Mouse (Mus musculus): ENCODE data around the gene Cnnm4. TPM values are rescaled to one million over a fixed set of nuclear protein-coding genes. Genes with fewer than 3 reads are reported as not detected.

The Cnnm4 gene
- polyA plus RNA-seq (2015; fragmentation: Nextera tagmentation; extraction: Ambion mirVana): 35.7 and 36.9 TPM in 2 replicates

- Histone ChIP-seq H3K4me2 (replicated peaks) (peak within 1 kb of the TSS; percentile 78), H3K36me3 (no peaks in the 10 kb centered on the region), H3K9ac (peak within 1 kb of the TSS; percentile 63), H3K4me1 (replicated peaks) (peaks cover 24% of the 10 kb centered on the region), H3K4me3 (replicated peaks) (peak within 1 kb of the TSS; percentile 58), H3K9me3 (no peaks in the 10 kb centered on the region), H3K27me3 (replicated peaks) (no peaks in the 10 kb centered on the region), H3K27ac (peak within 1 kb of the TSS; percentile 74)
- under 1% methylated on average over 69 of the region's 98 CpGs for whole genome bisulfite sequencing
- ATAC-seq: peak; percentile 91
Observed at GRCm38 (mm10) chr1:36471181-36472105, at the start of gene Cnnm4. Gene Cnnm4 (plus strand): TSS chr1:36471620.

- no peak for ATAC-seq
- 91% methylated on average over 2 of the region's 2 CpGs for WGBS
- no peak overlapping the region for H3K9ac ChIP-seq
- H3K4me3 ChIP-seq (replicated peaks): no peak overlapping the region
- no peak overlapping the region for H3K27ac ChIP-seq
- no peaks in the 10 kb centered on the region for H3K27me3 ChIP-seq (replicated peaks)
- peaks cover 26% of the 10 kb centered on the region for H3K36me3 ChIP-seq
- no peaks in the 10 kb centered on the region for H3K9me3 ChIP-seq
- no peak overlapping the region for H3K4me2 ChIP-seq (replicated peaks)
- no peaks in the 10 kb centered on the region for H3K4me1 ChIP-seq (replicated peaks)
Observed at GRCm38 (mm10) chr1:36429511-36429910, 41.9 kb upstream of the Cnnm4 start.

GRCm38 (mm10) chr1:36432999-36433398, 38.4 kb upstream of the Cnnm4 start:
- no peak overlapping the region for H3K9ac ChIP-seq
- no peaks in the 10 kb centered on the region for H3K27me3 ChIP-seq (replicated peaks)
- H3K9me3 ChIP-seq: no peaks in the 10 kb centered on the region
- peaks cover 32% of the 10 kb centered on the region for H3K36me3 ChIP-seq
- H3K27ac ChIP-seq: no peak overlapping the region
- ATAC-seq: no peak
- H3K4me1 ChIP-seq (replicated peaks): no peaks in the 10 kb centered on the region
- no peak overlapping the region for H3K4me3 ChIP-seq (replicated peaks)
- H3K4me2 ChIP-seq (replicated peaks): no peak overlapping the region
- WGBS: 79% methylated on average over 4 of the region's 4 CpGs

GRCm38 (mm10) chr1:36433616-36434015, 37.8 kb upstream of the Cnnm4 start:
- no peak overlapping the region for H3K4me2 ChIP-seq (replicated peaks)
- H3K4me1 ChIP-seq (replicated peaks): no peaks in the 10 kb centered on the region
- no peak overlapping the region for H3K4me3 ChIP-seq (replicated peaks)
- H3K36me3 ChIP-seq: peaks cover 28% of the 10 kb centered on the region
- H3K9me3 ChIP-seq: no peaks in the 10 kb centered on the region
- 93% methylated on average over 3 of the region's 3 CpGs for WGBS
- no peak overlapping the region for H3K27ac ChIP-seq
- no peak overlapping the region for H3K9ac ChIP-seq
- no peak for ATAC-seq
- H3K27me3 ChIP-seq (replicated peaks): no peaks in the 10 kb centered on the region

GRCm38 (mm10) chr1:36435071-36435470, 36.3 kb upstream of the Cnnm4 start:
- 83% methylated on average over 4 of the region's 4 CpGs for WGBS
- H3K9ac ChIP-seq: no peak overlapping the region

GRCm38 (mm10) chr1:36436515-36436914, 34.9 kb upstream of the Cnnm4 start:
- Histone ChIP-seq H3K4me2 (replicated peaks) (no peak overlapping the region), H3K36me3 (peaks cover 29% of the 10 kb centered on the region), H3K9ac (no peak overlapping the region), H3K9me3 (no peaks in the 10 kb centered on the region), H3K27me3 (replicated peaks) (no peaks in the 10 kb centered on the region), H3K4me1 (replicated peaks) (no peaks in the 10 kb centered on the region), H3K27ac (no peak overlapping the region), H3K4me3 (replicated peaks) (no peak overlapping the region)
- 95% methylated on average over 6 of the region's 6 CpGs for WGBS
- ATAC-seq: no peak

More at GRCm38 (mm10) chr1:36435071-36435470, 36.3 kb upstream of the Cnnm4 start:
- no peak for ATAC-seq
- Histone ChIP-seq H3K27me3 (replicated peaks) (no peaks in the 10 kb centered on the region), H3K9me3 (no peaks in the 10 kb centered on the region), H3K4me3 (replicated peaks) (no peak overlapping the region), H3K27ac (no peak overlapping the region), H3K36me3 (peaks cover 32% of the 10 kb centered on the region), H3K4me1 (replicated peaks) (no peaks in the 10 kb centered on the region), H3K4me2 (replicated peaks) (no peak overlapping the region)

GRCm38 (mm10) chr1:36437223-36437622, 34.2 kb upstream of the Cnnm4 start:
- Histone ChIP-seq H3K4me3 (replicated peaks) (no peak overlapping the region), H3K9me3 (no peaks in the 10 kb centered on the region), H3K27me3 (replicated peaks) (no peaks in the 10 kb centered on the region), H3K9ac (no peak overlapping the region), H3K4me1 (replicated peaks) (no peaks in the 10 kb centered on the region), H3K36me3 (peaks cover 25% of the 10 kb centered on the region), H3K4me2 (replicated peaks) (no peak overlapping the region), H3K27ac (no peak overlapping the region)
- WGBS: 93% methylated on average over 3 of the region's 3 CpGs
- ATAC-seq: no peak

GRCm38 (mm10) chr1:36441101-36441500, 30.3 kb upstream of the Cnnm4 start:
- H3K9me3 ChIP-seq: no peaks in the 10 kb centered on the region
- no peak for ATAC-seq
- 0 out of 2 replicates have a peak, but pooled peaks cover 9% of the 10 kb centered on the region for H3K4me1 ChIP-seq (replicated peaks)
- H3K27me3 ChIP-seq (replicated peaks): no peaks in the 10 kb centered on the region
- H3K27ac ChIP-seq: no peak overlapping the region
- no peak overlapping the region for H3K4me2 ChIP-seq (replicated peaks)
- H3K9ac ChIP-seq: no peak overlapping the region
- peaks cover 20% of the 10 kb centered on the region; the same call in 1 of the 2 replicates for H3K36me3 ChIP-seq
- H3K4me3 ChIP-seq (replicated peaks): no peak overlapping the region
- WGBS: 83% methylated on average over 4 of the region's 4 CpGs

- under 1% methylated on average over 57 of the region's 57 CpGs for WGBS
- Histone ChIP-seq H3K9ac (peak within 1 kb of the TSS; percentile 71), H3K27me3 (replicated peaks) (no peaks in the 10 kb centered on the region), H3K27ac (peak within 1 kb of the TSS; percentile 75), H3K4me1 (replicated peaks) (0 out of 2 replicates have a peak, but pooled peaks cover 9% of the 10 kb centered on the region), H3K4me3 (replicated peaks) (peak within 1 kb of the TSS; percentile 91), H3K36me3 (no peaks in the 10 kb centered on the region), H3K4me2 (replicated peaks) (peak within 1 kb of the TSS; percentile 78), H3K9me3 (no peaks in the 10 kb centered on the region)
- peak; percentile 100 for ATAC-seq
Observed at GRCm38 (mm10) chr1:36444471-36445464, 26.7 kb upstream of the Cnnm4 start, which contains the start of gene Lman2l. Gene Lman2l (minus strand): TSS chr1:36445271.

GRCm38 (mm10) chr1:36445508-36445907, 25.9 kb upstream of the Cnnm4 start:
- H3K9ac ChIP-seq: no peak overlapping the region
- no peaks in the 10 kb centered on the region for H3K27me3 ChIP-seq (replicated peaks)
- 41% methylated on average over 8 of the region's 8 CpGs for WGBS
- H3K36me3 ChIP-seq: no peaks in the 10 kb centered on the region
- H3K9me3 ChIP-seq: no peaks in the 10 kb centered on the region
- H3K4me2 ChIP-seq (replicated peaks): peak overlapping the region; percentile 78; the same call in 1 of the 2 replicates
- no peak overlapping the region for H3K27ac ChIP-seq
- peak overlapping the region; percentile 91 for H3K4me3 ChIP-seq (replicated peaks)
- H3K4me1 ChIP-seq (replicated peaks): 0 out of 2 replicates have a peak, but pooled peaks cover 9% of the 10 kb centered on the region
- ATAC-seq: peak; percentile 37; the same call in 1 of the 2 replicates

GRCm38 (mm10) chr1:36446106-36446824, 25.2 kb upstream of the Cnnm4 start:
- H3K4me3 ChIP-seq (replicated peaks): no peak overlapping the region
- 80% methylated on average over 5 of the region's 5 CpGs for WGBS
- H3K4me2 ChIP-seq (replicated peaks): no peak overlapping the region
- no peaks in the 10 kb centered on the region for H3K9me3 ChIP-seq
- no peak overlapping the region for H3K9ac ChIP-seq
- no peak for ATAC-seq
- H3K4me1 ChIP-seq (replicated peaks): 0 out of 2 replicates have a peak, but pooled peaks cover 9% of the 10 kb centered on the region
- no peaks in the 10 kb centered on the region for H3K27me3 ChIP-seq (replicated peaks)
- H3K27ac ChIP-seq: no peak overlapping the region
- H3K36me3 ChIP-seq: no peaks in the 10 kb centered on the region
